8 mouse cellular contexts compared by ENCODE assay signal in the genomic region with DNA sequence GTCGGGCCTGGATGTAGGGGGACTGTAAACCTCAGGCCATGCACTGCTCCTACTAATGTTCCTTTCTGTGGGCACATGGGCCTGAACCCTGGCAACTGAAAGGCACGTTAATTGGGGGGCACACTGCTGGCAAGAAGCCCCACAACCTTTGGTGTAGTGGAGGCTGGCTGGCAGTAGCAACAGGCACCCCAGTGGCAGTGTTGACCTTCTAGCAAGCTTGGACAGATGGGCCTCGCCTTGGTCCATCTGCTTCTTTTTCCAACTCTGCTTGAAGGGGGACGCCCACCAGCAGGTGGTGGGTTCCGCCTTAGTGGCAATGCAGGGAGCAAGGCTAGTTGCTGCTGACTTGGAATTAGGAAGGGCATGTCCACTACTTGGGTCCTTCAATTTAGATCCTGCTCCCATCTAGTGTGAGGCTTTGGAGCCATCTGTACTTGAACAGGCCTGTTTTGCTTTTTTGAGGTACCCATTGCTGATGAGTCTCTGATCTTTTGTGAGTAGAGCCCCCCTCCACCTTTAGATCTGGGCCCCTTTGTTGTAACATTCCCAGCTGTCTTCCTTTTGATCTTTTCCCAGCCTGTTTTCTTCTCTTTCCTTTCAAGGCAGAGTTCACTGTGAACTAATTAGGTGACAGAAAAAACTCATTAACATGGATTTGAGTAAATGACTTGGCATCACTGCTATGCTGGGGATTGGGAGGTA. TPM values are rescaled to one million over a fixed set of nuclear protein-coding genes. Genes with fewer than 3 reads are reported as not detected.
DNase-seq lines count a peak whose midpoint lies in the region; ATAC-seq and TF ChIP-seq lines count a peak whose summit lies in the region.

No protein-coding gene starts in this region.

- WGBS in kidney, embryonic 15.5 days, result 11% methylated on average over 5 of the region's 5 CpGs
- WGBS in embryonic facial prominence, embryonic 13.5 days, result 13% methylated on average over 5 of the region's 5 CpGs
- WGBS in limb, embryonic 14.5 days, result 13% methylated on average over 5 of the region's 5 CpGs
- WGBS in stomach, embryonic 15.5 days, result 18% methylated on average over 5 of the region's 5 CpGs

- H3K4me2 ChIP-seq in kidney, embryonic 15.5 days, result peak overlapping the region; percentile 94
- H3K4me2 ChIP-seq in embryonic facial prominence, embryonic 13.5 days, result peak overlapping the region; percentile 99
- H3K4me2 ChIP-seq in limb, embryonic 14.5 days (replicated peaks; ENCODE audit: low read depth, low read length, severe bottlenecking), result peak overlapping the region; percentile 98
- H3K4me2 ChIP-seq in stomach, embryonic 15.5 days, result peak overlapping the region; percentile 92

- no peaks in the 10 kb centered on the region for H3K9me3 ChIP-seq in kidney, embryonic 15.5 days (replicated peaks)
- H3K9me3 ChIP-seq in embryonic facial prominence, embryonic 13.5 days, result no peaks in the 10 kb centered on the region
- H3K9me3 ChIP-seq in limb, embryonic 14.5 days (ENCODE audit: control insufficient read depth, low read length), result no peaks in the 10 kb centered on the region
- no peaks in the 10 kb centered on the region for H3K9me3 ChIP-seq in stomach, embryonic 15.5 days

- peaks cover 3% of the 10 kb centered on the region; the same call in 1 of the 2 replicates for H3K27me3 ChIP-seq in kidney, embryonic 15.5 days
- 0 out of 2 replicates have a peak, but pooled peaks cover 4% of the 10 kb centered on the region for H3K27me3 ChIP-seq in embryonic facial prominence, embryonic 13.5 days
- no peaks in the 10 kb centered on the region for H3K27me3 ChIP-seq in limb, embryonic 14.5 days (ENCODE audit: control insufficient read depth, insufficient read depth, low read length)
- H3K27me3 ChIP-seq in stomach, embryonic 15.5 days (replicated peaks), result no peaks in the 10 kb centered on the region

- 0 out of 2 replicates have a peak, but pooled peaks cover 5% of the 10 kb centered on the region for H3K36me3 ChIP-seq in kidney, embryonic 15.5 days
- H3K36me3 ChIP-seq in embryonic facial prominence, embryonic 13.5 days, result peaks cover 26% of the 10 kb centered on the region
- peaks cover 6% of the 10 kb centered on the region; the same call in 1 of the 2 replicates for H3K36me3 ChIP-seq in limb, embryonic 14.5 days (ENCODE audit: control insufficient read depth, insufficient read depth, low read length)
- H3K36me3 ChIP-seq in stomach, embryonic 15.5 days, result no peaks in the 10 kb centered on the region

- H3K4me1 ChIP-seq in kidney, embryonic 15.5 days, result peaks cover 50% of the 10 kb centered on the region
- H3K4me1 ChIP-seq in embryonic facial prominence, embryonic 13.5 days, result peaks cover 43% of the 10 kb centered on the region
- peaks cover 27% of the 10 kb centered on the region for H3K4me1 ChIP-seq in limb, embryonic 14.5 days (ENCODE audit: control insufficient read depth, insufficient read depth, low read length)
- peaks cover 34% of the 10 kb centered on the region for H3K4me1 ChIP-seq in stomach, embryonic 15.5 days

- H3K9ac ChIP-seq in kidney, embryonic 15.5 days, result peak overlapping the region; percentile 90
- peak overlapping the region; percentile 94 for H3K9ac ChIP-seq in embryonic facial prominence, embryonic 13.5 days
- H3K9ac ChIP-seq in limb, embryonic 14.5 days (ENCODE audit: low read depth, low read length, severe bottlenecking), result peak overlapping the region; percentile 87
- peak overlapping the region; percentile 92; the same call in 1 of the 2 replicates for H3K9ac ChIP-seq in stomach, embryonic 15.5 days

- H3K27ac ChIP-seq in kidney, embryonic 15.5 days, result peak overlapping the region; percentile 89
- peak overlapping the region; percentile 92 for H3K27ac ChIP-seq in embryonic facial prominence, embryonic 13.5 days
- H3K27ac ChIP-seq in limb, embryonic 14.5 days (replicated peaks; ENCODE audit: low read depth, low read length), result no peak overlapping the region
- peak overlapping the region; percentile 90; the same call in 1 of the 2 replicates for H3K27ac ChIP-seq in stomach, embryonic 15.5 days

- ATAC-seq in kidney, embryonic 15.5 days (replicated peaks; ENCODE audit: low FRiP score), result no peak
- ATAC-seq in embryonic facial prominence, embryonic 13.5 days (ENCODE audit: insufficient number of reproducible peaks, insufficient read depth, low FRiP score, low TSS enrichment, low read depth), result no peak
- ATAC-seq in limb, embryonic 14.5 days (ENCODE audit: low FRiP score, low read depth), result no peak
- ATAC-seq in stomach, embryonic 15.5 days (ENCODE audit: insufficient read depth, low FRiP score, low read depth), result no peak

- peak overlapping the region; percentile 87 for H3K4me3 ChIP-seq in kidney, embryonic 15.5 days (replicated peaks)
- peak overlapping the region; percentile 93 for H3K4me3 ChIP-seq in embryonic facial prominence, embryonic 13.5 days
- peak overlapping the region; percentile 91 for H3K4me3 ChIP-seq in limb, embryonic 14.5 days (replicated peaks; ENCODE audit: low read length)
- H3K4me3 ChIP-seq in stomach, embryonic 15.5 days (replicated peaks), result peak overlapping the region; percentile 86

- no peak for TF ChIP-seq POLR2A in limb, embryonic 14.5 days (IDR thresholded peaks at IDR 0.05; ENCODE audit: borderline replicate concordance, extremely low read depth, insufficient read depth, insufficient read length)

- DNase-seq in kidney, postnatal 4 days, result no peak
- peak; percentile 47 for DNase-seq in Muller cell, postnatal 12 days (ENCODE audit: inconsistent ontology term)
- no peak for DNase-seq in limb, embryonic 14.5 days (ENCODE audit: low spot score)
- DNase-seq in right cerebral cortex, adult 18-20 months, result no peak
- no peak for DNase-seq in yolk sac, embryonic 10.5 days (ENCODE audit: low spot score)

RNA-seq across cellular contexts. Expression of gene Agap3, which starts 1.5 kb away (rescaled TPM):
- polyA plus RNA-seq in kidney, embryonic 15.5 days (2015; fragmentation: Nextera tagmentation; extraction: Ambion mirVana), result 18.8 and 21.0 TPM in 2 replicates
- 31.5 and 31.6 TPM in 2 replicates for polyA plus RNA-seq in embryonic facial prominence, embryonic 13.5 days (2015; fragmentation: Nextera tagmentation; extraction: Ambion mirVana)
- 103 and 114 TPM in 2 replicates for polyA plus RNA-seq in limb, embryonic 14.5 days (2012; rRNA removed)
- 57.9 and 61.7 TPM in 2 replicates for polyA plus RNA-seq in limb, embryonic 14.5 days (2014; fragmentation: Nextera tagmentation; extraction: Ambion mirVana)
- 35.9 and 37.7 TPM in 2 replicates for polyA plus RNA-seq in stomach, embryonic 15.5 days (2015; fragmentation: Nextera tagmentation; extraction: Ambion mirVana)

RNA-seq across cellular contexts. Expression of gene Tmub1, which starts 5.8 kb away (rescaled TPM):
- polyA plus RNA-seq in kidney, embryonic 15.5 days (2015; fragmentation: Nextera tagmentation; extraction: Ambion mirVana), result 25.2 and 26.5 TPM in 2 replicates
- 20.2 and 22.8 TPM in 2 replicates for polyA plus RNA-seq in embryonic facial prominence, embryonic 13.5 days (2015; fragmentation: Nextera tagmentation; extraction: Ambion mirVana)
- polyA plus RNA-seq in limb, embryonic 14.5 days (2012; rRNA removed), result 29.8 and 35.5 TPM in 2 replicates
- polyA plus RNA-seq in limb, embryonic 14.5 days (2014; fragmentation: Nextera tagmentation; extraction: Ambion mirVana), result 23.2 and 23.5 TPM in 2 replicates
- polyA plus RNA-seq in stomach, embryonic 15.5 days (2015; fragmentation: Nextera tagmentation; extraction: Ambion mirVana), result 22.0 and 22.3 TPM in 2 replicates

RNA-seq across cellular contexts. Expression of gene Fastk, which starts 8.3 kb away (rescaled TPM):
- 116 and 125 TPM in 2 replicates for polyA plus RNA-seq in kidney, embryonic 15.5 days (2015; fragmentation: Nextera tagmentation; extraction: Ambion mirVana)
- polyA plus RNA-seq in embryonic facial prominence, embryonic 13.5 days (2015; fragmentation: Nextera tagmentation; extraction: Ambion mirVana), result 106 and 109 TPM in 2 replicates
- 295 and 397 TPM in 2 replicates for polyA plus RNA-seq in limb, embryonic 14.5 days (2012; rRNA removed)
- 113 and 120 TPM in 2 replicates for polyA plus RNA-seq in limb, embryonic 14.5 days (2014; fragmentation: Nextera tagmentation; extraction: Ambion mirVana)
- polyA plus RNA-seq in stomach, embryonic 15.5 days (2015; fragmentation: Nextera tagmentation; extraction: Ambion mirVana), result 98.1 and 103 TPM in 2 replicates

RNA-seq across cellular contexts. Expression of gene Slc4a2, which starts 29.8 kb away (rescaled TPM):
- polyA plus RNA-seq in kidney, embryonic 15.5 days (2015; fragmentation: Nextera tagmentation; extraction: Ambion mirVana), result 42.3 and 42.7 TPM in 2 replicates
- 41.0 and 41.2 TPM in 2 replicates for polyA plus RNA-seq in embryonic facial prominence, embryonic 13.5 days (2015; fragmentation: Nextera tagmentation; extraction: Ambion mirVana)
- polyA plus RNA-seq in limb, embryonic 14.5 days (2012; rRNA removed), result 69.1 and 84.1 TPM in 2 replicates
- polyA plus RNA-seq in limb, embryonic 14.5 days (2014; fragmentation: Nextera tagmentation; extraction: Ambion mirVana), result 30.0 and 37.1 TPM in 2 replicates
- 38.8 and 44.6 TPM in 2 replicates for polyA plus RNA-seq in stomach, embryonic 15.5 days (2015; fragmentation: Nextera tagmentation; extraction: Ambion mirVana)

RNA-seq across cellular contexts. Expression of gene Cdk5, which starts 30.1 kb away (rescaled TPM):
- polyA plus RNA-seq in kidney, embryonic 15.5 days (2015; fragmentation: Nextera tagmentation; extraction: Ambion mirVana), result 50.1 and 52.2 TPM in 2 replicates
- 55.7 and 62.1 TPM in 2 replicates for polyA plus RNA-seq in embryonic facial prominence, embryonic 13.5 days (2015; fragmentation: Nextera tagmentation; extraction: Ambion mirVana)
- polyA plus RNA-seq in limb, embryonic 14.5 days (2012; rRNA removed), result 127 and 165 TPM in 2 replicates
- 51.7 TPM in 2 replicates for polyA plus RNA-seq in limb, embryonic 14.5 days (2014; fragmentation: Nextera tagmentation; extraction: Ambion mirVana)
- 37.3 and 41.2 TPM in 2 replicates for polyA plus RNA-seq in stomach, embryonic 15.5 days (2015; fragmentation: Nextera tagmentation; extraction: Ambion mirVana)
